Mouse (Mus musculus) frontal cortex, adult 2 months (tissue): ENCODE results near the gene Prom2. TPM values are rescaled to one million over a fixed set of nuclear protein-coding genes. Genes with fewer than 3 reads are reported as not detected.
A peak's percentile ranks its signal among the peaks of the same experiment; 100 is the strongest.

ENCODE experiments used
- DNase-seq, 2 experiments: peaks; one replicate each; pipeline ENCODE4 v3.0.0; 2022; ENCODE audit warnings: low spot score in 1 of 2; ENCODE audit errors: extremely low spot score in 1 of 2
- polyA plus RNA-seq: library from polyadenylated mRNA; depleted of rRNA; stranded (reverse); fragments of >200 nt; gene quantifications from 2 replicates; pipeline ENCODE4 v1.2.3, GENCODE M21; 2012

Prom2 gene
- polyA plus RNA-seq, 1 experiment, result 0.50 TPM

DNA sequence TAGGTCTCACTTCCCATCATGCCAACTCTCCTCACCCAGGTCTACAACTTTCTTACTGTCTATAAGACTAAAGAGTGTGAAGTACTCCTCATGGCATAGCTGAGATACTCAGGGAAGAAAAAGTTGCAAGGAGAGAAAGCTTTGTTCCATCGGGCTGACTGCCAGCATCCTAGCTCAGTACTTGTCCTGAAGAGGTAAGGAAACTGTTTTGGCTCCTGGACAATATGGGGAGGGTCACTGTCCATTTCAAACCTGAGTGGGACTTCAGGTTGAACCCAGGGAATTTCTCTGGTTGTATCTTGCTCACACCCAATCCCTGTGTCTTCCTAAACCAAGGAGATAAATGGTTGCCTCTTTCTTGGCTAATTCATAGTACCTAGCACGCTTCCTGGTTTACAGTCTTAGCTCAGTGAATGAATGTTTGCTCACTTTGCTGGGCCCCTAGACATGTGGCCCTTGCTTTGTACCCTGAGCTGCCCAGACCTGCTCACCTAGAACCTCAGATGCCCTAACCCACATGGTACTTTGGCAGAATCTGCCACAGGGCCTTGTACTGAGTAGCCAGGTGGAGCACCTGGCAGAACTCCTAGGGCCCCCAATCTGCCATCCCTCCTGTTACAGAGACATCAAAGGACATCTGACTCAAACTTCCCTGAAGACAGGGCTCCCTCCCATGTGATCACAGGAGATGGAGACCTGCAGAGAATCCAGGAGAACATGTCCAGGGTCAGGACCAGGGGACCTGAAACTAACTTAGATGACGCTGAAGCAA, 16.1 kb downstream of the Prom2 start:
- no peak for DNase-seq

DNA sequence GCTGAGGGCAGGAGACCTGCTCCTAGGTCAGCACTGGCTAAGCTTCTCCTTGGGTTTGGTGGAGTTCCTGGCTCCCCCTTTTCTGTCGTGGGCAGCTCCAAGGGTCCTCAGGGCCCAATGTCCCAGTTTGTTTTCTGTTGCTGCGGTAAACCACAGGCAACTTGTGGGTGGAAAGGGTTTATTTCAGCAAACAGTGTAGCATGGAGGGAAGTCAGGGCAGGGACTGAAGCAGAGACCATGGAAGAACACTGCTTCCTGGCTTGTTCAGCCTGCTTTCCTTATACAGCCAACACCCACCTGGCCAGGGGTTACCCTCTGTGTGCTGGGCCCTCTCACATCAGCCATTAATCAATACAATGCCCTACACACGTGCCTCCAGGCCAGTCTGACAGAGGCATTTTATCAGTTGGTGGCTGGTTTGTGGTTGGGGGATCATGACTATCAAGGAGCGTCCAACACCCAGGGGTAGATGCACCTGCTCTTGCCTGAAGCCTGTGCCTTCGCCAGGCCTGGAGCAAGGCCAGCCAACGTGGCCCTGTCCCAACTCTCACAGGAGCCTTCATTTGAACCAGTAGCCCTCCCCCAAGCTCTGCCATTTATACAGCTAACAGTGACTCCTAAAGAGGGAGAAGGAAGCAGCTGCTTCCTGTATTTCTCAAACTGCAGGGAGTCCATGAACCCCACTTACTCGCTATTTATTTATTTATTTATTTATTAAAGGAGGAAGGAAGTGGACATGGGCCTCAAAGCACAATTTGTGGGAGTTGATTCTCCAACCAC, 17.1 kb downstream of the Prom2 start:
- DNase-seq, result no peak

- DNase-seq, result peak; percentile 78 to 83
These were observed 19.2 kb downstream of the Prom2 start, which contains the start of gene Kcnip3 for GRCm38 (mm10) chr2:127522006-127522441. Kcnip3 (minus strand) TSS chr2:127522094.

DNA sequence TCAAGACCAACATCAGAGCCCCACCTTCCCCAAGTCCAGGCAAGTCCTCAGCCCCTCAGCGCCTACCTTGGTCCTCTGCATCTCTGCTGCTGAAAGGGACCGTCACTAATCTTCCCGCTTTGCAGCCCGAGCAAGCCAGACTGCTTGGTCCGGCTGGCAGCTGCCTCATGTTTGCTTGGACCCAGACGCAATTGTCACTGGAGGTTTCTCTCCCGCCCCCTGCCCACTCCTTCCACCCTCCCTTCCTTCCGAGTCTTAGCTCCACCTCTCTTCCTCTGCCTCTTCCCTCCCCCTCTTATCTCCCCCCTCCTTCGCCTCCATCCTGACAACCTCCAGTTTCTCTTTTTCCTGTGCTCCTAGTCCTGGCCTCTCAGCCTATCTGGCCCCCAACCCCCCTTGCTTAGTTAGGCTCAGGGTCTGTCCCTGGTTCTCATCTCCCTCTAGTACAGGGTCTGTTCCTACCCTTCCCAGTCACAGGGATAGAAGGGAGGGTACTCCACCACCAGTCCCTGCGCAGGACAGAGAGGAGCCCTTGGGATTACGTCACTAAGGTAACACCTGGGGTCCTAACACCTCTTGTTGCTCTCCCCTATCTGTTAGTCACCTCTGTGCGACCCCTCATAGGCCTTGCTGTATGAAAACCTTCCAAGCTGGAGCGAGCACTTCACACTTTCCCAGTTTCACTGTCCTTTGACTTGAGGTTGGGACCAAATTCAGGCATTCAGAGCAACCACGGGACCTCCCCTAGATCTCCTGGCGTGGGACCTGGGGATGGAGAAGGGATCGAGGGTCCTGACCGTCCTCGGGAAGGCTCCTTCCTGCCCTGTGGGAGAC, 19.9 kb downstream of the Prom2 start:
- peak; percentile 73 to 80 for DNase-seq

- DNase-seq, result no peak
These were observed 21.1 kb downstream of the Prom2 start for GRCm38 (mm10) chr2:127520123-127520522.

DNA sequence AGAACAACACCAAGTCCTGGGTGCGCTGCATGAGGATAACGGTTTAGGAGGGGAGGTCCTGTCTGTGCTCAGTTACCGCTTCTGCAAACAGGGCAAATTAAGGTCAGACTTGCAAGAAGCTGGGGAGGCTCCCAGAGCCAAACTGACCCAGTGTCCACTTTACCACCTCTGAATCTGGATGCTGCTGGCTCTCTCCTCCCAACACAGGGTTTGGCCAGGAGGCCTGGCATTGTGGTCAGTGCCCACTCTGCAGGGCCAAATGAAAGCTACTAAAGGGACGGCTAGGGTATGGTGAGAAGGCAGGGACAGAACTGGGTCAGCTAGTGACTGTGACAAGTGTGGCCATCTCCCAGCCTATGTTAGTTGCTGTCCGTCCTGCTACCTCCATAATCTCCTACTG, 22.0 kb downstream of the Prom2 start:
- DNase-seq, result no peak

DNA sequence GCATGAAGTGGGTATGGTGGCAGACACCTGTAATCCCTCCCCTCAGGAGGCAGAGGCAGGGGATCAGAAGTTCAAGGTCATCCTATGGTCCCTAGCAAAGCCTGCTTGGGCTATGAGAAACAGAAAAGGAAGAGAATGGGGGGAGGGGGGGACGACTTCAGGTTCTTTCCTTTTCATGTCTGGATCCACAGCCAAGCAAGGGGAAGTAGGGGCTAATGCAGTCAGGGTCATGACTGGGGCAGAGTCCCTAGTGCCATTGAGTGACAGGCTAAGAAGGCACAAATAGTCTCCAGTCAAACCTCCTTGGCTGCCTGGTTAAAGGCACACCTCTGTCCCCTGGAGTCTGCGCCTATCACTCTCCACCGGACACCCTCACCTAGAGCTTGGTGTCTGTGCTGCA, 22.4 kb downstream of the Prom2 start:
- no peak for DNase-seq

DNA sequence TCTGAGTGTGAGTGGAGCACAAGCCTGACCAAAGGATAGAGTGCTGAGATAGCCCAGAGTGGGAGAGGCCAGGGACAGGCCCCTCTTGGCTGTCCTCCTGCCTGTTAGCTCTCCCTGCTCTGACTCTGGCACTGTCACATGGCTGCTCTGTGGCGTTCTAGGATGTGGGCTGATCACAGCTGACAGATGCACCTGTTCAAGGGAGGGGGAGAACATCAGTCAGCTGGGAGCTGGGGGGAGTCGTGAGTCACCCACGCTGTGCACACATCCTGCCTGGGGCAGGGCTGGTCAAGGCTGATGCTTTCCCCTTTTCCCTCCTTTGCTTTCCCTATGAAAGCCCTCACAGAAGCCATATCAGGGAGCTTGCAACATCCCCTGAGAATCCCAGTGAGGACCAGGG, 23.0 kb downstream of the Prom2 start:
- DNase-seq, result peak; percentile 61 to 75

DNA sequence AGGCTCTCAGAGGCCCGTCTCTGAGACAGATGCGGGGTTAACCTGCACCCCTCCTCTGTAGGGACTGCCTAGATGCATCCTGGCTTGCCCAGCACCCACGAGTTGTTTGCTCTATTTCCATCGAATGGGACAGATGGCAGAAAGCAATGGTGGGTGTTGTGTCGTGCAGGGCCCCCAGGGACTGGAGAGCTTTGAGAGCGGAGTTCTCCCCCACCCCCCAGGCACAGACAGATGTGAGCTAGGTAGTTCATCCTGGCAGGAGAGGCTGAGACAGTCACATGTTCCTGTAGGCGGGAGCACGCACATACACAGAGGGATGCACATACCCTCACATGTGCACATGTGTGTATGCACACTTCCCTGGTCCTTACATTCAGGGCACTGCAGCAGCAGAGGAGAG, 24.2 kb downstream of the Prom2 start:
- peak; percentile 81 to 83 for DNase-seq

GRCm38 (mm10) chr2:127514380-127515124, 26.7 kb downstream of the Prom2 start:
- no peak for DNase-seq

DNA sequence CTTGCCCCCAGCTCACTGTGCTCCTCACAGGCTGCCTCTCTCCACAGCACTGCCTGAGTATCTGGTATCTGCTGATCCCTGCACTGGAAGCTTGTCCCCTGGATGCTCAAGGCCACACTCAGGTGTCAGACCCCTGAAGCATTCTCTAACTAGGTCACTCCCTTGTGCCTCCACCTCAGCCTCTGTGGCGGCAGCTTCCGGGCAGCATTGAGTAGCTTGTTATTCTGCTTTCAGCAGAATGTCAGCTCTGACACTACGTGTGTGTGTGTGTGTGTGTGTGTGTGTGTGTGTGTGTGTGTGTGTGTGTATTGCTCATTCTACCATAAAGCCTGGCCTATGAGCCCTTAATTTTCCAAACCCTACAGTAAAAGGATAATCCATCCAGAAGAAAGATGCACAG, 28.0 kb downstream of the Prom2 start:
- DNase-seq, result no peak

DNA sequence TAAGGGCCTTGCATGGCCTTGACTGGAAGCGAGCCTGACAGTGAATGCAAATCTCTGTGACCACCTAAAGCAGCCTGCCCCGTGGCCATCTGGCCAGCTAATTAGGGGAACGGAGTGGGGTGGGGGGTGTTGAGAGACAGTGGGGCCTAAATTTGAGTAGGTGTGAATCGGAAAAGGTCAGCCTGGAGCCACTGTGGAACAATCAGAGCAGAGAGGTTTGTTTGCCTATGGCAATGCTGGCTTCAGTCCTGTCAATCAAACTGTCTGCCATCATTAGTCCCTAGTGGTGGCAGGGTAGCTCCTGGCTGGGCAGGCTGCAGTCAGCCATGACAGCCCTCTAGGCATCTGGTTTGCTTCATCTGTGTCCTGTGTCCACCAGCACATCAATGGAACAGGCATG, 29.8 kb downstream of the Prom2 start:
- no peak for DNase-seq

GRCm38 (mm10) chr2:127507967-127508660, 33.2 kb downstream of the Prom2 start:
- DNase-seq, result peak in 1 of 2 experiments; percentile 57

GRCm38 (mm10) chr2:127507077-127507774, 34.0 kb downstream of the Prom2 start:
- DNase-seq, result peak in 1 of 2 experiments; percentile 93

GRCm38 (mm10) chr2:127506131-127506632, 35.1 kb downstream of the Prom2 start:
- no peak for DNase-seq

DNA sequence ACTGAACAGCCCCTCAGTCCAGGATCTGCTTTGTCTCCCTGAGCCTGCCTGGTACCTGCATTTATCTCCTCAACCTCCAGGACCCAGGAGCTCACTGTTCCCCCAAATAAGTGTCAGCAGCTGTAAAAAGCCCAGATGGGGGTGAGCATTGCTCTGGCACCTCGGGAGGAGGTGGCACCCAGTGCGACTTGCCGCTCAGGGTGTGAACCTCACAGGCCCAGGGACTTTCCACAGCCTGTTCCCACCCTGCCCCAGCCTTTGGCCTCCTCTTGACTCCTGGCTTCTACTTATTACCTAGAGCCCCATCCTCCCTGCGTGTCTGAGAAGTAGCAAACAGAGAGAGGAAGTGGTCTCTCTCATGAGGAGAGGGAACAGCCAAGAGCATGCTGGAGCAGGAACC, 36.1 kb downstream of the Prom2 start:
- DNase-seq, result no peak

GRCm38 (mm10) chr2:127503751-127504549, 37.3 kb downstream of the Prom2 start:
- DNase-seq, result peak in 1 of 2 experiments; percentile 59

DNA sequence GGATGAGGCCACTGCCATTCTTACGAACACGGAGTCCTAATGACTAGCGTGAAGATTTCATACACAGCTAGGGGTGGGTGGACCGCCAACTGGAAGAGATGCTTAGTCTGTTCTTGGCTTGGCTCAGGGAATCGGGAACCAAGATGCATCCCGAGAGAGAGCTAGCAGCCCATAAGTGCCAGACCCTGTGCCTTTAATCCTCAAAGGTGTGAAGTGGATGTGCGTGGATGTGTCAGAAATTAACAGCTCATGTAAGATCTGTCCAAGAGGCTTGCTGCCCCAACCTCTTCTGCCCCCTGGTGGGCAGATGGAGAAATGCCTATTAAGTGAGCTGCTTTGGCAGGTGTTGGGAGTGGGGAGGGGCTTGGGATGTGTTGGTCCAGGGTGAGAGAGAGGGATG, 40.2 kb downstream of the Prom2 start:
- DNase-seq, result peak; percentile 73 to 75
